Mouse (Mus musculus): ENCODE results near the gene Dennd6b. TPM values are rescaled to one million over a fixed set of nuclear protein-coding genes. Genes with fewer than 3 reads are reported as not detected.
A peak's percentile ranks its signal among the peaks of the same experiment; 100 is the strongest.

The Dennd6b gene
- polyA plus RNA-seq (2016; fragmentation: Nextera tagmentation; extraction: Ambion mirVana), result 38.8 and 44.0 TPM in 2 replicates

DNA sequence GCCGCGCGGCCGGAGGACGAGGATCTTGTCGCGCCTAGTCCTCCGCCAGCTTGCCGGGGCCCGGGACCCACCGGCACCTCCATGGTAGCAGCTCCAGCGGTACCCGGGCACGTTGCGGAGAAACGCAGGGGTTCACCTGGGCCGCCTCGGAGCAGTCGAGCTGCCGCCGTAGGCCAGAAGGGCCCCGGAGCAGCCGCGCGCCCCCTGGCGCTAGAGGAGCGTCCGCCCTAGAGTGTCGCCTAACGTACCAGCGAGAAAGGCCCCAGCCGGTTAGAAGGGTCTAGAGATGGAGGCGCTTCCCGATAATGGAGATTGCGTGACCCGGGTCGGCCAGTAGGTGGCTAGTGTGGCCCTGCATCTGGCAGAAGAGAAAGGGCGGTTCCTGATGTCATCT, at the start of gene Dennd6b:
Gene Dennd6b (minus strand): TSS at position 184 of the 394 bp plus-strand sequence.
- no peaks in the 10 kb centered on the region for H3K36me3 ChIP-seq (replicated peaks)
- H3K27me3 ChIP-seq, result no peaks in the 10 kb centered on the region
- ATAC-seq (ENCODE audit: low FRiP score), result peak; percentile 97
- peaks cover 16% of the 10 kb centered on the region for H3K4me1 ChIP-seq
- H3K4me3 ChIP-seq (replicated peaks), result peak within 1 kb of the TSS; percentile 90
- no peaks in the 10 kb centered on the region for H3K9me3 ChIP-seq
- WGBS, result under 1% methylated on average over 38 of the region's 38 CpGs
- H3K4me2 ChIP-seq, result peak within 1 kb of the TSS; percentile 64
- peak within 1 kb of the TSS; percentile 98 for H3K9ac ChIP-seq
- H3K27ac ChIP-seq, result peak within 1 kb of the TSS; percentile 98

- Histone ChIP-seq H3K4me2 (no peak overlapping the region), H3K27ac (no peak overlapping the region), H3K4me3 (replicated peaks) (no peak overlapping the region), H3K36me3 (replicated peaks) (peaks cover 34% of the 10 kb centered on the region), H3K9ac (no peak overlapping the region), H3K27me3 (no peaks in the 10 kb centered on the region), H3K9me3 (no peaks in the 10 kb centered on the region), H3K4me1 (no peaks in the 10 kb centered on the region)
- 78% methylated on average over 2 of the region's 2 CpGs for whole genome bisulfite sequencing
- ATAC-seq (ENCODE audit: low FRiP score), result no peak
Measured at GRCm38 (mm10) chr15:89241025-89241424, 44.7 kb upstream of the Dennd6b start.

DNA sequence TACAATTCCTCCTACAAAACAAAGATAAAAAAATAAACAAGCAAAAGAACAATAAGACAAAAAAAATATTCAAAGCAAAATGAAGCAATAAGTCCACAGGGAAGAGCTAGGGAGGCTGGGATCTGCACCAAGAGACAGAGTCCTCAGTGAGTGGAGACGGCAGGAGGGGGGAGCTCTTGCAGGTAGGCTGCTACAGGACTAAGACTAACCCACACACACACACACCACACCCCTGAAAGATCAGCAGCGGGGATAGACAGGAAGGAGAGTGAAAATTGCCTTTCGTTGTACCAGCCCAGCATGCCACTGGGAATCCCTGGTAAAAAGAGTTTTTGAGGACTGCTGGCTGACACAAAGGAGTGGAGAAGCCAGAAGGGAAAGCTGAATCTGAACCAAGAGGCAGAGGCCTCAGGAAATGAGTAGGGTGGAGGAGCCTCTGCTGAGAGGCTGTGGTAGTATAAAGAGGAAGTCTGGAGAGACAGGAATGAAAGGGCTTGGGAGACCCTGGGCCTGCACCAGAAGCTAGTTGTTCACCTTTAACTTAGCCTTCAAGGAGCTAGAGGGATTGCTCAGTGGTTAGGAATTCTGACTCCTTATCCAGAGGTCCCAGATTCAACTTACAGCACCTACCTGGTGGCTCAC, 43.6 kb upstream of the Dennd6b start:
- H3K27ac ChIP-seq, result no peak overlapping the region
- WGBS, result 63% methylated on average over 3 of the region's 3 CpGs

DNA sequence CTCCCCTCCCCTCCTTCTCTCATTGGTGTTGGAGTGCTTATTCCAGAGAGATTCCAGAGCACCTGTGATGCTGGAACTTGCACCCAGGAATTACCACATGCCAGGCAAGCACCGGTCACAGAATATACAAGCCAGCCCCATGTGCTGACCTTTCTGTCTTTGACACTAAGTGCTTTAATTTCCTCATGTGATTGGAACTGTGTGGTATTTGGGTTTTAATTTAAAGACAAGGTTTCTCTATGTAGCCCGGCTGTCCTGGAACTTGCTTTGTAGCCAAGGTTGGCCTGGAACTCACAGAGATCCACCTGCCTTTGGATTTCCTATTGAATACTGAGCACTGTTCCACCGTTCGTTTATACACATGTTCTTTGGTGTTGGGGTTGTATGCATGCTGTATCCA, 37.8 kb upstream of the Dennd6b start:
- no peak overlapping the region for H3K9ac ChIP-seq
- 87% methylated on average over 4 of the region's 4 CpGs for WGBS
- peaks cover 13% of the 10 kb centered on the region for H3K36me3 ChIP-seq (replicated peaks)
- H3K9me3 ChIP-seq, result no peaks in the 10 kb centered on the region
- no peak for ATAC-seq (ENCODE audit: low FRiP score)
- H3K4me3 ChIP-seq (replicated peaks), result no peak overlapping the region
- no peaks in the 10 kb centered on the region for H3K4me1 ChIP-seq
- H3K4me2 ChIP-seq, result no peak overlapping the region
- H3K27ac ChIP-seq, result no peak overlapping the region
- no peaks in the 10 kb centered on the region for H3K27me3 ChIP-seq

More for the DNA sequence above, 43.6 kb upstream of the Dennd6b start:
- H3K36me3 ChIP-seq (replicated peaks), result peaks cover 30% of the 10 kb centered on the region
- no peak overlapping the region for H3K9ac ChIP-seq
- no peak for ATAC-seq (ENCODE audit: low FRiP score)
- no peaks in the 10 kb centered on the region for H3K27me3 ChIP-seq
- H3K4me3 ChIP-seq (replicated peaks), result no peak overlapping the region
- H3K4me2 ChIP-seq, result no peak overlapping the region
- no peaks in the 10 kb centered on the region for H3K4me1 ChIP-seq
- no peaks in the 10 kb centered on the region for H3K9me3 ChIP-seq

DNA sequence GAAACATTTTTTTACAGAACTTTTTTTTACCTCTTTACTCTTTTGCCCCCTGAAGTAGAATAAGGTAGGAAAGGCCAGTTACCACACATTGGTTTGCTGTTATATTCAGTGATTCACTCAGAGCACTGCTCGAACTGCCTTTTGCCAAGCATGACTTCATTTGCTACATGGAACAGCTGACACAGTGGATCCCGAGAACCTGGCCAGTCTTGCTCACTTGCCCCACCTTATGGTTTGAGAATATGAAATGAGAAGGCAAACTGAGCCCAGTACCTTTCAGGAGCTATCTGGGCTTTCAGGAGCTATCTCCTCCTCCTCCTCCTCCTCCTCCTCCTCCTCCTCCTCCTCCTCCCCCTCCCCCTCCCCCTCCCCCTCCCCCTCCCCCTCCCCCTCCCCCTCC, 37.3 kb upstream of the Dennd6b start:
- 68% methylated on average over 2 of the region's 2 CpGs for WGBS
- ATAC-seq (ENCODE audit: low FRiP score), result no peak
- no peak overlapping the region for H3K27ac ChIP-seq

DNA sequence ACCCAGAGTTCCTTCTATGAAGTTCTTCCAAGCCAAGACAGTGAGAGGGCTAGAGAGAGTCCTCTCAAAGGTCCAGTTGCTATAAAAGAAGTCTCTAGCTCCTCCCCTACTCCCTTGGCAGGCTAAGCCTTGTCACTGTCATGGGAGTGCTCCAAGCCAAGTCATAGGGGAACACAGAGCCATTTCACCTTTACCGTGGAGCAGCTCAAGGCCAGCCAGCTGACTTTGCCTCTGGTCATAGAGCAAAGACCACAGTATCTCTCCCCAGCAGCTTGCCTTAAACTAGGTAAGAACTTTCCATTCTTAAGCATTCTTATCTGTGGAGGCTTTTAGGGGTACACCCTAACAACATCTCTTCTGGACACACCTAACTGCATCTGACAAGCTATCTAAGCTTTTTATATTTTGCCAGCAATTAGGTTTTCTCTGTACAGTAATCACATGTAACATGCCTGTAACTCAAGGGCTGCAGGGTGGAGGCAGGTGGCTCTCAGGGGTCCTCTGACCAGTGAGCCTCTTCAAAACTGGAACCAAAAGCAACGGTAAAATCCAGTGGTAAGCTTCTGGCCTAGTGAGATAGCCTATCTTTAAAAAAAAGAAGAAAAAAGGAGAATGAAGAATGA, 19.4 kb upstream of the Dennd6b start:
- Histone ChIP-seq H3K27ac (no peak overlapping the region), H3K4me3 (replicated peaks) (no peak overlapping the region), H3K36me3 (replicated peaks) (peaks cover 20% of the 10 kb centered on the region), H3K4me1 (peaks cover 22% of the 10 kb centered on the region), H3K4me2 (no peak overlapping the region), H3K27me3 (no peaks in the 10 kb centered on the region), H3K9me3 (no peaks in the 10 kb centered on the region), H3K9ac (no peak overlapping the region)
- ATAC-seq (ENCODE audit: low FRiP score), result no peak
- WGBS, result 84% methylated on average over 2 of the region's 2 CpGs

More for the DNA sequence above, 37.3 kb upstream of the Dennd6b start:
- no peaks in the 10 kb centered on the region for H3K9me3 ChIP-seq
- H3K4me1 ChIP-seq, result no peaks in the 10 kb centered on the region
- no peaks in the 10 kb centered on the region for H3K27me3 ChIP-seq
- H3K36me3 ChIP-seq (replicated peaks), result peaks cover 15% of the 10 kb centered on the region
- H3K4me2 ChIP-seq, result no peak overlapping the region
- no peak overlapping the region for H3K4me3 ChIP-seq (replicated peaks)
- no peak overlapping the region for H3K9ac ChIP-seq

DNA sequence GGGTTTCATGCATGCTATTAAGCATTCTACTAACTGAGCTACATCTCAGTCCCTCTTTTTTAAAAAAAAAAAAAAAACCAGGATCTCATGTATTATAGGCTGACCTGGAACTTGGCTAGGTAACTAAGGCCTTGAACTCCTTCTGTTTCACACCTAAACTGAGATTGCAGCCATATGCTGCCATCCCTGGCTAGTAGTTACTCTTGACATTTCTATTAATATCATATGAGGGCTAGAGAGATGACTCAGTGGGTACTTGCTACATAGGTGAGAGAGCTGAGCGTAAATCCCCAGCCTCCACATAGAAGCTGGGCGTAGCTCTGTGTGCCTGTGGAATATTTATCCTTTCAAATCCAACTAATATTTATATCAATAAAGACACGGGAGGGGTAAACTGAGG, 18.7 kb upstream of the Dennd6b start:
- 92% methylated on average over 3 of the region's 3 CpGs for WGBS

GRCm38 (mm10) chr15:89213517-89213916, 17.2 kb upstream of the Dennd6b start:
- no peak overlapping the region for H3K4me3 ChIP-seq (replicated peaks)
- no peak for ATAC-seq (ENCODE audit: low FRiP score)
- H3K27me3 ChIP-seq, result no peaks in the 10 kb centered on the region
- 0 out of 2 replicates have a peak overlapping the region, but pooled peaks have one; percentile 6 for H3K4me2 ChIP-seq
- H3K27ac ChIP-seq, result no peak overlapping the region
- peaks cover 20% of the 10 kb centered on the region for H3K36me3 ChIP-seq (replicated peaks)
- peaks cover 22% of the 10 kb centered on the region for H3K4me1 ChIP-seq
- WGBS, result 89% methylated on average over 3 of the region's 3 CpGs
- H3K9ac ChIP-seq, result 0 out of 2 replicates have a peak overlapping the region, but pooled peaks have one; percentile 17
- H3K9me3 ChIP-seq, result no peaks in the 10 kb centered on the region

More for the DNA sequence above, 18.7 kb upstream of the Dennd6b start:
- H3K36me3 ChIP-seq (replicated peaks), result peaks cover 20% of the 10 kb centered on the region
- H3K4me3 ChIP-seq (replicated peaks), result no peak overlapping the region
- no peak overlapping the region for H3K4me2 ChIP-seq
- H3K27me3 ChIP-seq, result no peaks in the 10 kb centered on the region
- no peak overlapping the region for H3K27ac ChIP-seq
- no peak for ATAC-seq (ENCODE audit: low FRiP score)
- H3K9ac ChIP-seq, result no peak overlapping the region
- peaks cover 22% of the 10 kb centered on the region for H3K4me1 ChIP-seq
- no peaks in the 10 kb centered on the region for H3K9me3 ChIP-seq

DNA sequence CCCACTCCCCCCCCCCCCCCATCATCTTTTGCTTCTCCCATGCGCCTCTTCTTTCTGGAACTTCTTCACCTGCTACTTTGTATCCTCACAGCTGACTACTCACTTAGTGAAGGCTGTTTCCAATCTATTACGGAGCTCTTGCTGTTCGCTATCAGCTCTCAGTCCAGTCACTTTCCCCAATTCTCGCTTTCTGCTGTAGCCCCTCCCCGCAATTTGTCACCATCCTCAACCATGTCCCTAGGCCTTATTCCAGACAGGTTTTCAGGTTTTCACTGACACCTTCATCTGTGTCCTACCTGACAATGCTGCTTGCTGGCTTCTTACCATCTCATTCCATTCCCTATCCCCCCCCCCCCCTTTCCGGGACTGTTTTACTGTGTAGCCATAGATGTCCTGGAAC, 16.2 kb upstream of the Dennd6b start:
- no peak for ATAC-seq (ENCODE audit: low FRiP score)
- WGBS, result 50% methylated on average over 6 of the region's 6 CpGs
- Histone ChIP-seq H3K9me3 (no peaks in the 10 kb centered on the region), H3K4me3 (replicated peaks) (peak overlapping the region; percentile 83), H3K9ac (peak overlapping the region; percentile 98; the same call in 1 of the 2 replicates), H3K4me2 (peak overlapping the region; percentile 83), H3K27ac (0 out of 2 replicates have a peak overlapping the region, but pooled peaks have one; percentile 92), H3K36me3 (replicated peaks) (peaks cover 17% of the 10 kb centered on the region), H3K27me3 (no peaks in the 10 kb centered on the region), H3K4me1 (peaks cover 22% of the 10 kb centered on the region)

DNA sequence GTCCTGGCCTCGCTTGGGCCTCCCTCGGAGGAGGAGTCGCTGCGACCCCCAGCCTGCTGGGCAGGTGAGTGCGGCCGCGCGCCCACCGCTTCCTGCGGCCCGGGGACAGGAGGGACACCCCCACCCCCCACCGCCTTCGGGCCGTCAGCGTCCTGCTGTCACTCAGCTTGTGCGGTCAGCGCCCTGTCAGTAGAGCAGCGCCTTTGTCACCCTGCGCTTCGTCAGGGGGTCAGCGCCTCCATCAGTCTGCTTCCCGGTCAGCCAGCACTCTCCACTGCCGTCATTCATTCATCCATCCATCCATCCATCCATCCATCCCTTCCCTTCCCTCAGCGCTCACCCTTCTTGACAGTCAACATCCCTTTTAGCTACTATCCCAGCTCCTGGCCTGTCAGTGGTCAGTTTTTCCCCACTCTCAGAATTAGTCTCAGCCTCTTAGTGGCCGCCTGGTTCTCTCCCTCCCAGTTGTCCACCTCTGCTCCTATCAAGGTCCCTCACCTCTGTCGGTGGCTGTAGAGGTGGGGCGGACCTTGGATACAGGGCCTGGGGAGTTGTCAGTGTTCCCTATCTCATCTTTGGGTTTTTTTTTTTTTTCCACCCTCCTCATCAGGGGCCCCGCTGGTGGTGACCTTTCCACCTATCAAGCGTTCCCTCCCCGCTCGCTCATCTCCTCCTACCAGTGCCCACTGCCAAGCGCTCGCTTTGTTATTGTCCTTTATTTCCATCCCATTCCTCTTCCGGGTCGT, 15.6 kb upstream of the Dennd6b start:
- no peak; the same call in none of the 2 replicates for ATAC-seq (ENCODE audit: low FRiP score)

DNA sequence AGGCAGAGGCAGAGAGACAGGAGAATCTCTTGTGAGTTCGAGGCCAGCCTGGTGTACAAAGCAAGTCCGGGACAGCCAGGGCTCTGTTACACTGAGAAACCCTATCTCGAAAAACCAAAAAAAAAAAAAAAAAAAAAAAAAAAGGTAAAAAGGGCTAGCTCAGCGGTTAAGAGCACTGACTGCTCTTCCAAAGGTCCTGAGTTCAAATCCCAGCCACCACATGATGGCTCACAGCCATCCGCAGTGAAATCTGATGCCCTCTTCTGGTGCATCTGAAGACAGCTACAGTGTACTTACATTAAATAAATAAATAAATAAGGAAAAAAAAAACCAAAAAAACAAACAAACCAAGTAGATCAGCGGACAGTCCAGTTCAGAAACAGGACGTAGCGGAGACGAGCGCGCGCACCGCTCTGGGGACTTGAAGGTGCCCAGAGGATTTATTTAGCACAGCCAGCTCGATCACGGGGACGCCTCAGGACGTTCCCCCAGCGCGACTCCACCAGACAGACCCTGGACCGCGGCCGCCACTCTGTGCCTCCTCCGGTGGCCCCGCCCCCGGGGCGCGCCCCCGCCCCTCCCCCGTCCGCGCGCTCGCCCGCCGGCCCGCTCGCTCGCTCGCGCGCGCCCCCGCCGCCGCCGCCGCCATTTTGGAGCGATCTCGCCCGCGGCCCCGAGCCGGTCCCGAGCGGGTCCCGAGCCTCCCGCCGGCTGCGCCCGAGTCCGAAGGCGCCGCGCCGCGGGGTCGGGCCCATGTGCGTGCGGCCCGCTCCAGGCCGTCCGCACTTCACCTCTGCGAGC, 14.8 kb upstream of the Dennd6b start, which contains the start of gene Ppp6r2:
Gene Ppp6r2 (plus strand): TSS at position 639 of the 801 bp plus-strand sequence.
- Histone ChIP-seq H3K27me3 (no peaks in the 10 kb centered on the region), H3K4me1 (peaks cover 22% of the 10 kb centered on the region), H3K4me3 (replicated peaks) (peak within 1 kb of the TSS; percentile 83), H3K4me2 (peak within 1 kb of the TSS; percentile 83), H3K27ac (peak within 1 kb of the TSS; percentile 92), H3K36me3 (replicated peaks) (peaks cover 8% of the 10 kb centered on the region), H3K9ac (peak within 1 kb of the TSS; percentile 98), H3K9me3 (no peaks in the 10 kb centered on the region)
- 3% methylated on average over 73 of the region's 73 CpGs for whole genome bisulfite sequencing
- peak; percentile 89 for ATAC-seq (ENCODE audit: low FRiP score)

More for the DNA sequence above, 15.6 kb upstream of the Dennd6b start:
- Histone ChIP-seq H3K4me2 (peak overlapping the region; percentile 83), H3K36me3 (replicated peaks) (peaks cover 14% of the 10 kb centered on the region), H3K4me1 (peaks cover 22% of the 10 kb centered on the region), H3K27ac (peak overlapping the region; percentile 92), H3K27me3 (no peaks in the 10 kb centered on the region), H3K9ac (peak overlapping the region; percentile 98), H3K9me3 (no peaks in the 10 kb centered on the region), H3K4me3 (replicated peaks) (peak overlapping the region; percentile 83)
- WGBS, result under 1% methylated on average over 35 of the region's 35 CpGs

Data from forebrain, embryonic 12.5 days (tissue).